Mouse (Mus musculus) heart, embryonic 14.5 days (tissue): ENCODE results near the gene Bbs9. TPM values are rescaled to one million over a fixed set of nuclear protein-coding genes. Genes with fewer than 3 reads are reported as not detected.

ENCODE experiments used
- ATAC-seq: fragments of 200-750 bp; cut with Nextera tagmentation; 2 replicates; pipeline ENCODE4 v1.8.0; 2017; ENCODE audit warnings: low read depth, moderate TSS enrichment; ENCODE audit not compliant: insufficient number of reproducible peaks, insufficient read depth, low FRiP score
- H3K27ac ChIP-seq, 2 experiments: fragments of 200-500 bp in 1 of 2; fragments of 300-500 bp in 1 of 2; sonication (generic) in 1 of 2; replicated peaks in 1 of 2; 2 replicates each; pipeline ENCODE4 v1.5.1; 2012 to 2014; ENCODE audit warnings: low read depth in 2 of 2, low read length in 2 of 2, control low read depth in 1 of 2, mild to moderate bottlenecking in 1 of 2, mixed read lengths in 1 of 2; ENCODE audit not compliant: control insufficient read depth in 1 of 2, insufficient read depth in 1 of 2
- H3K27me3 ChIP-seq: fragments of 300-500 bp; sonication (generic); 2 replicates; pipeline ENCODE4 v1.6.1; 2014; ENCODE audit warnings: mild to moderate bottlenecking, low read length, control low read depth; ENCODE audit not compliant: control insufficient read depth, insufficient read depth
- H3K36me3 ChIP-seq: fragments of 300-500 bp; sonication (generic); 2 replicates; pipeline ENCODE4 v1.6.1; 2014; ENCODE audit warnings: mild to moderate bottlenecking, control low read depth, low read length, mixed read lengths; ENCODE audit not compliant: control insufficient read depth, insufficient read depth
- H3K4me1 ChIP-seq, 2 experiments: fragments of 200-500 bp in 1 of 2; fragments of 300-500 bp in 1 of 2; sonication (generic) in 1 of 2; 2 replicates each; pipeline ENCODE4 v1.6.1; 2012 to 2014; ENCODE audit warnings: low read length in 2 of 2, control low read depth in 1 of 2, mixed read lengths in 1 of 2; ENCODE audit not compliant: control insufficient read depth in 2 of 2, insufficient read depth in 2 of 2
- H3K4me2 ChIP-seq: fragments of 300-500 bp; sonication (generic); 2 replicates; pipeline ENCODE4 v1.6.1; 2014; ENCODE audit warnings: mild to moderate bottlenecking, low read length
- H3K4me3 ChIP-seq, 2 experiments: fragments of 200-500 bp in 1 of 2; fragments of 300-500 bp in 1 of 2; sonication (generic) in 1 of 2; 2 replicates each; pipeline ENCODE4 v1.5.1; 2012 to 2014; ENCODE audit warnings: low read length in 2 of 2, mild to moderate bottlenecking in 2 of 2, control low read depth in 1 of 2, low read depth in 1 of 2, moderate library complexity in 1 of 2; ENCODE audit not compliant: control insufficient read depth in 1 of 2, insufficient read depth in 1 of 2
- H3K9ac ChIP-seq: fragments of 300-500 bp; sonication (generic); 2 replicates; pipeline ENCODE4 v1.6.1; 2014; ENCODE audit warnings: mild to moderate bottlenecking, low read length
- H3K9me3 ChIP-seq: fragments of 300-500 bp; sonication (generic); 2 replicates; pipeline ENCODE4 v1.6.1; 2016; ENCODE audit warnings: low read length, control low read depth; ENCODE audit not compliant: control insufficient read depth
- WGBS: fragments of 180-500 bp; shearing (Covaris S2); extraction: QIAGEN DNeasy Blood & Tissue Kit; methylation state at CpG from one replicate; pipeline ENCODE4 v1.1.7; 2014; 5-methylcytosine and 5-hydroxymethylcytosine counted together
- polyA plus RNA-seq: library from polyadenylated mRNA; unstranded; fragments of >200 nt; fragmentation: Nextera tagmentation; extraction: Ambion mirVana; gene quantifications from 2 replicates; pipeline ENCODE4 v1.2.1, GENCODE M21; 2014

Gene Bbs9
- polyA plus RNA-seq, 1 experiment from 2014 or later: 11.6 TPM

DNA sequence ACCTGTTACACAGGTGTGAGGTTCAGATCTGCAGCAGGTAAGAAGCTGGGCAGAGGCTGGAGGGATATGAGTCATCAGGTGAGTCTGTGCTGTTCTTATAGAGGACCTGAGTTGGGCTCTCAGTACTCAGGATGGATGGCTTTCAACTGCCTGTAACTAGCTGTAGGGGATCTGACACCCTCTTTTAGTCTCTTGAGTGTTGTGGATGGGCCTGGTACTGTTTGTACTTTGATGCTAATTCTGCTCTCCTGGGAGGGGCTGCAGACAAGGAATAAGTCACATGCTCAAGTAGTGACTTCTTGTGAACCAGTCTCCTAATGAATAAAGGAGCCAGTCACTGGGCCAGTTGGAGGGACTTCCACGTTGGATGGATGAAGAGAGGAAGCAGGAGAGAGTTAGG, 257.1 kb downstream of the Bbs9 start:
- no peak for ATAC-seq
- Histone ChIP-seq H3K36me3 (no peaks in the 10 kb centered on the region), H3K4me1 (no peaks in the 10 kb centered on the region), H3K9me3 (no peaks in the 10 kb centered on the region), H3K9ac (no peak overlapping the region), H3K4me3 (no peak overlapping the region), H3K27me3 (no peaks in the 10 kb centered on the region), H3K4me2 (no peak overlapping the region), H3K27ac (no peak overlapping the region)
- WGBS: 67% methylated on average over 1 of the region's 1 CpGs

DNA sequence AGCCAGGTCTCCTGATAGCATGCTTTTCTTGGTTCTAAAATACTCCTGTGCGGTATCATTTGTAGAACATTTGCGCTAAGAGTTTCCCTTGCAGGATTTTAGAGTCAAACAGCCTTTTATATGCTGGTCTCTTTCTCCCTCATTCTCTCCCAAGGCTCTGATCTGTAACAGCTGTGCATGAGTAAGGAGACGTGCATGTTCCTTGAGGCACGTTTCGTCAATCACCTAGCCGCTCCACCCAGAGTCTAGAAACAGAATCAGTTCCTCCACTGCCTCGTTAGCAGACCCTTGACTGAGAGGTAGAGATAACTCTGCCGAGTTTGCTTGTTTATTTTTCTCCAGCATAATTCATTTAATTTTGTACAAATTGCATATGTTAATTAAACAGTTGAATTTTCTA, 259.4 kb downstream of the Bbs9 start:
- no peak for ATAC-seq
- H3K27me3 ChIP-seq: no peaks in the 10 kb centered on the region

DNA sequence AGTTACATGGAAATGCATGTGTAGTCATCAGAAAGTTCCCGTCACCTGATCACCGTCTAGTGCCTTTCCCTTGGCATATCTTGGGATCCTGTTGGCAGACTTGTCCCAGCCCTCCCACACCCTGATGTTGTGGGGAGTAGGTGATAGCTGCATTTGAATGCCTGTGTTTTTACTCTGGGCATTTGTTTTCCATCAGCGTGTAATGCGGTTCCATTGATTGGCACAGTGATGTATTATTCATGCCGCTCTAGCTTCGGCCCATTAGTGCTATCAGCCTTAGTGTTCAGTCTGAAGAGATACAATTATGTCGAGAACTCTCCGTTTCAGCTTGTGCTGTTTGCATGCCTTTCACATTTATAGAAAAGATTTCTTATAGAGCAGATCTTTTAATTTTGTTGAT, 259.9 kb downstream of the Bbs9 start:
- H3K4me2 ChIP-seq: no peak overlapping the region
- no peaks in the 10 kb centered on the region for H3K9me3 ChIP-seq
- no peak for ATAC-seq
- no peaks in the 10 kb centered on the region for H3K27me3 ChIP-seq
- no peak overlapping the region for H3K9ac ChIP-seq
- H3K36me3 ChIP-seq: no peaks in the 10 kb centered on the region
- WGBS: 72% methylated on average over 8 of the region's 8 CpGs
- H3K4me1 ChIP-seq: no peaks in the 10 kb centered on the region
- H3K27ac ChIP-seq: no peak overlapping the region
- H3K4me3 ChIP-seq: no peak overlapping the region

More for the DNA sequence above, 259.4 kb downstream of the Bbs9 start:
- Histone ChIP-seq H3K4me3 (no peak overlapping the region), H3K27ac (no peak overlapping the region), H3K4me1 (no peaks in the 10 kb centered on the region), H3K9ac (no peak overlapping the region), H3K9me3 (no peaks in the 10 kb centered on the region), H3K4me2 (no peak overlapping the region), H3K36me3 (no peaks in the 10 kb centered on the region)
- 59% methylated on average over 8 of the region's 8 CpGs for WGBS

DNA sequence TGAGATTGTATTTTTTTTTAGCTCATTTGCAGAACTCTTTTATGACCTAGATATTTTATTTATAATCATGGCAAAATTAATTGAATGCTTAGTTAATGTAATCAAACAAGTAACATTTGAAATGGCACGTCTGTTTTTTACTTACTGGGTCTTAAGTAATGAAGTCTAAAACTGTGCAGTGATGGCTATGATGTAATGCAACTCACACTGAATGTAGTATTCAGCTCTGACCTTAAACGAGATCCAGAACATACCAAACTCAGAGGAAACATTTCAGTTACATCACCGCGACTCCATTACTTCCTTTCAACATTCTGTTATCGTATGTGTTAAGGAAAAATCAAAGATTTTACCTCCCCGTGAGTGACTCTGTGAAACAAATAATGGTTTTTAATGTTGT, 262.4 kb downstream of the Bbs9 start:
- Histone ChIP-seq H3K36me3 (no peaks in the 10 kb centered on the region), H3K4me2 (no peak overlapping the region), H3K27ac (no peak overlapping the region), H3K9me3 (no peaks in the 10 kb centered on the region), H3K4me1 (no peaks in the 10 kb centered on the region), H3K9ac (no peak overlapping the region), H3K4me3 (no peak overlapping the region), H3K27me3 (no peaks in the 10 kb centered on the region)
- no peak for ATAC-seq
- WGBS: 62% methylated on average over 6 of the region's 6 CpGs

DNA sequence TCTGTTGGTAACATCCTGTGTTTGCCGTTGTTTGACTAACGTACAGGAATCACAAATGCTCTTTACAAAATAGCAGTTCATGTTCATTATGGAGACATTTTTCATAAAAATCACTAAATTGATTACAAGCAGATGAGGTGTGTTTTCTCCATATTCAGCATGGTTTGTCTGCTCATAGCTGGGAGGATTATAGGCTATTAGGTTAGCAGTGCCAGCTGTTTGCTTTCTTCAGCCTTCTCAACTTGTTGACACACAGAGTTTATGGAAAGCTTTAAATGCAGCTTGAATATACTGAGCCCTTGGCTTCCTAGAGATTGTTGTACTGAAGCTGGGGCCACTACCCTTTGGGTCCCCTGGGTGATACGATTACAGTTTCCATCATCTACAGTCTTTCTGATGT, 263.3 kb downstream of the Bbs9 start:
- Histone ChIP-seq H3K9ac (no peak overlapping the region), H3K36me3 (no peaks in the 10 kb centered on the region), H3K27ac (no peak overlapping the region), H3K4me1 (no peaks in the 10 kb centered on the region), H3K4me2 (no peak overlapping the region), H3K4me3 (no peak overlapping the region), H3K9me3 (no peaks in the 10 kb centered on the region), H3K27me3 (no peaks in the 10 kb centered on the region)
- 87% methylated on average over 3 of the region's 3 CpGs for WGBS
- ATAC-seq: no peak

DNA sequence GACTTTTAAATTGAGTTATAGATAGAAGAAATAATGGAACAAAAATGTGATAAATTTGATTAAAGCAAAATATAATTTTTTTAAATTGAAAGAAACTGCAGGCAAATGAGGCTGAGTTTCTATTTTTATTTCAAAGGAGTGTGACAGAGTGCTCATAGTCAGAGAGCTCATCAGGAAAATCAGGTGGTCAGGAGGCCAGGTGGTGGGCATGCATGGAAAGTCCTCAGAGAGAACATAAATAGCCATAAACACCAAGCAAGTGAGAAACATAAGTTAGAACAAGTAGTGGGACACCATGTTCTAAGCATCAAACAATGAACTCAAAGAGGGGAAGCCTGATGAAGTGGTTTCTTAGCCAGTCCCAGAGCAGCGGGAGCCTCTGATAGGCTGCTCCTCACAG, 266.5 kb downstream of the Bbs9 start:
- Histone ChIP-seq H3K4me1 (no peaks in the 10 kb centered on the region), H3K4me2 (no peak overlapping the region), H3K9ac (no peak overlapping the region), H3K9me3 (no peaks in the 10 kb centered on the region), H3K27me3 (no peaks in the 10 kb centered on the region), H3K27ac (no peak overlapping the region), H3K36me3 (no peaks in the 10 kb centered on the region), H3K4me3 (no peak overlapping the region)
- no peak for ATAC-seq
- WGBS: 84% methylated on average over 1 of the region's 1 CpGs

DNA sequence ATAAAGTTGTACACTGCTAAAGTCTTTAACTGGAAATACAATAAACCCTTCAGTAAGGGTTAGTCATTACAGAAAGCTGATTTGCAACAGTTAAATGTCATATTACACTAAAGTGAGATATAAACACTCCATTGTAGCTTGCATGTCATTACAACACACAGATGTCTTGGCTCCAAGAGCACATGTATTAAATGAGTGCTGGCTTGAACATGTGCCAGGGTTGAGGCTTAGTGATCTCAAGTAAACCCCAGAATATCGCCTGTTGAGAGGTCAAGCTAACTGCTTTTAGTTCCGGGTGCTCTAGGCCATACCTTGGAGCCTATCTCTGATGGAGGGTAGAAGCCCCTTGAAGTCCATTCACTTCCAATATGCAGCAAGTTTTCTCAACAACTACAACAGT, 273.1 kb downstream of the Bbs9 start:
- 72% methylated on average over 2 of the region's 2 CpGs for WGBS
- Histone ChIP-seq H3K9me3 (0 out of 2 replicates have a peak, but pooled peaks cover 4% of the 10 kb centered on the region), H3K27ac (no peak overlapping the region), H3K36me3 (no peaks in the 10 kb centered on the region), H3K4me1 (peaks cover 0 to 10% of the 10 kb centered on the region in 2 experiments; a peak in 3 of 4 replicates), H3K27me3 (no peaks in the 10 kb centered on the region), H3K4me2 (no peak overlapping the region), H3K4me3 (no peak overlapping the region), H3K9ac (no peak overlapping the region)
- ATAC-seq: no peak

DNA sequence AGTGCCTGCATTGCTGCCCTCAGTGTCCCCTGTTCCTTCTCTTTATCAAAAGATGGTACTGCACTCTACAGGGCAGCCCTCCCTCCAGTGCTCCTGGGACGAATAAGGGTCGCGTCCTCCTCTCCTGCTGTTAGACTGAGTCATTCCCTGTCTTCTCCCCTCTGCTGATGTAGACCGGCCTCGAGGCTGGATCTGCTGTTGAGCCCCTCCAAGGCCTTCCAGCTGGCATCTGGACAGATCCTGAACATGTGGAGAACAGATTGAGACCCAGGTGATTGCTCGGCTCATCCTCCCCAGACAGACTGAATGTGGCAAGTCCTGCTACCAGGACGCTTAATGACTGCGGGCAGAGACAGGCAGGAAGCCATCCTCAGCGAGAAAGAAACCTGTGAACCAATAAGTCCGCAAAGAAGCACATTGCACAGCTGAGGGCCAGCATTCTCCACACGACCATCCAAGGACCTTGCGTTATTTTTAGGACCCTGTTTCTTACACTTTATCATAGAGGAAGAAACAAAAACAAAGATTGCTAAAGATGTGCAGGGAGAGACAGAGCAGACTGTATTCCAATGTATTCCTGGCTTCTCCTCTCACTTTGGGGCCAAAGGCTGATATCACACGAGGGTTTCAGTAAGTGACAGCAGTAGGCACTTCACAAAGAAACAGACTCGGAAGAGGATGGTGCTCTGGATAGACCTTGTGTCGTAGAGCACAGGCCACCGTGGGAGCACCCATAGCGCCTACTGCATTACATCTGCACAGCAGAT, 275.4 kb downstream of the Bbs9 start:
- 60% methylated on average over 17 of the region's 17 CpGs for WGBS
- ATAC-seq: no peak

More for the DNA sequence above, 275.4 kb downstream of the Bbs9 start:
- Histone ChIP-seq H3K36me3 (no peaks in the 10 kb centered on the region), H3K4me1 (peaks cover 0 to 10% of the 10 kb centered on the region in 2 experiments; a peak in 3 of 4 replicates), H3K9ac (no peak overlapping the region), H3K4me3 (no peak overlapping the region), H3K9me3 (0 out of 2 replicates have a peak, but pooled peaks cover 4% of the 10 kb centered on the region), H3K27ac (no peak overlapping the region), H3K4me2 (no peak overlapping the region), H3K27me3 (no peaks in the 10 kb centered on the region)
